Mouse (Mus musculus) ES-CJ7 (cell line): ENCODE data around the gene Cercam.

ENCODE experiments used
- DNase-seq: peaks from one replicate; pipeline ENCODE4 v3.0.0; 2011; ENCODE audit warnings: low read depth, low spot score

Gene Cercam

GRCm38 (mm10) chr2:29868949-29869645 lies at the start of gene Cercam:
Gene Cercam, plus strand, starts transcription at chr2:29869164.
- peak; percentile 92 for DNase-seq

GRCm38 (mm10) chr2:29819363-29819762 lies 49.6 kb upstream of the Cercam start:
- no peak for DNase-seq

GRCm38 (mm10) chr2:29820025-29820817 lies 48.7 kb upstream of the Cercam start, which contains the start of gene Urm1:
Gene Urm1, plus strand, starts transcription at chr2:29820075.
- DNase-seq: peak; percentile 98

- no peak for DNase-seq
Observed at GRCm38 (mm10) chr2:29826318-29826925, 42.5 kb upstream of the Cercam start.

GRCm38 (mm10) chr2:29826926-29827708 lies 41.8 kb upstream of the Cercam start:
- DNase-seq: peak; percentile 98

GRCm38 (mm10) chr2:29827709-29828024 lies 41.3 kb upstream of the Cercam start:
- no peak for DNase-seq

- no peak for DNase-seq
Observed at GRCm38 (mm10) chr2:29831106-29831505, 37.9 kb upstream of the Cercam start.

GRCm38 (mm10) chr2:29833796-29834195 lies 35.2 kb upstream of the Cercam start:
- DNase-seq: peak; percentile 69

- DNase-seq: peak; percentile 97
Observed at GRCm38 (mm10) chr2:29835391-29835899, 33.5 kb upstream of the Cercam start.

GRCm38 (mm10) chr2:29839460-29839859 lies 29.5 kb upstream of the Cercam start:
- DNase-seq: no peak

GRCm38 (mm10) chr2:29843231-29844105 lies 25.5 kb upstream of the Cercam start:
- no peak for DNase-seq

- DNase-seq: no peak
Observed at GRCm38 (mm10) chr2:29844115-29844514, 24.8 kb upstream of the Cercam start.

- DNase-seq: no peak
Observed at GRCm38 (mm10) chr2:29844661-29845060, 24.3 kb upstream of the Cercam start.

GRCm38 (mm10) chr2:29845636-29846035 lies 23.3 kb upstream of the Cercam start:
- DNase-seq: no peak

- no peak for DNase-seq
Observed at GRCm38 (mm10) chr2:29846061-29846853, 22.7 kb upstream of the Cercam start.

- DNase-seq: no peak
Observed at GRCm38 (mm10) chr2:29846911-29847310, 22.1 kb upstream of the Cercam start.

- no peak for DNase-seq
Observed at GRCm38 (mm10) chr2:29849041-29849440, 19.9 kb upstream of the Cercam start.

GRCm38 (mm10) chr2:29849841-29850480 lies 19.0 kb upstream of the Cercam start:
- no peak for DNase-seq

GRCm38 (mm10) chr2:29852957-29853485 lies 15.9 kb upstream of the Cercam start:
- no peak for DNase-seq
